Mouse (Mus musculus) left cerebral cortex, postnatal 14 days (tissue): ENCODE measurements at regions not wholly inside any gene's neighbourhood (a gene's known extent, or its start where the extent isn't known, plus 50 kb on each side); places are given as distances from the start of the nearest gene placed in this dataset.

Experiments used
- DNase-seq, 2 experiments: peaks; one replicate each; pipeline ENCODE4 v3.0.0; 2021 to 2022; ENCODE audit warnings: low spot score in 2 of 2, mixed read lengths in 1 of 2
- intact Hi-C: fragments of 180-260 bp; cut with DNase I; formaldehyde crosslinking; loops from one replicate; pipeline ENCODE4 v1.15.1; 2025

DNA sequence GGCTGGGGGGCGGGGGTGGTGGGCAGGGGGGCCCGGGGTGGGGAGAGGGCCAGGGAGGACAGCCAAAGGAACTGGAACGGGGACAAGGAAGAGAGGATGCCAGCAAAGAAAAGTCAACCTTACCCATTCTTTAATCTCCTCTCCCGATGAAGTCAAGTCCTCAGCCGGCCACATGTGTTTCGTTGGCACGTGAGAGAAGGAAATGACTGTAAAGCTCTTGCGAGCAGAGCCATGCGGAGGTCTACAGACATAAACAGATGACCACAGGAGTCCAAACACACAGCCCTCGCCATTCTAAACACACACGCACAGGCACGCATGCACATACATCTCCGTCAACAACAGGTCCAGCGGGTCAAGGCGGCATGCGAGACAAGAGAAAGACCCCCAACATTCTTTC, 68.5 kb upstream of the Tbx3 start:
- intact Hi-C loops, result no loop called here
- no peak for DNase-seq

DNA sequence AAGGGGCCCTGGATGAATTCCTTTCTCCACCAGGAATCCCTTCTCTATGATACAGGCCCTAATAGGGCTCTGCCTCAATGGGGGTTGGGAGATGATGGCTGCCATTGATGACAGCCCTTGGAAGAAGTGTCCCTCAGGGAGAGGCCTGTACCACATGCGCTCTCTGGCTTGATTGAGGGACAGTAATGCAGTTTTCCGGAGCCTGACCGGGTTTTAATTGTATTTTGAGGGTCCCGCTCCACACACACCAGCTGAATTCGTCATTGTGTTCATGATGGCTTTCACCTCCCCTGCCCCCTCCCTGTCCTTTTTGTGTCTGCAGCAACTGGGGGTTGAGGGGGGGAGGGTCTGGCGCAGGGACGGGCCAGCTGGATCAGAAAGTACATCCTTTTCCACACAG, 65.0 kb upstream of the Tbx3 start:
- DNase-seq, result no peak
- intact Hi-C loops, result no loop called here

- intact Hi-C loops, result no loop called here
- DNase-seq, result no peak
These were observed 57.1 kb upstream of the Tbx3 start for GRCm38 (mm10) chr5:119613413-119613812.

GRCm38 (mm10) chr5:119613981-119614770, 56.3 kb upstream of the Tbx3 start:
- intact Hi-C loops, result no loop called here
- no peak for DNase-seq

- intact Hi-C loops, result no loop called here
These were observed 54.8 kb upstream of the Tbx3 start for GRCm38 (mm10) chr5:119615681-119616080.

GRCm38 (mm10) chr5:119617856-119618255, 52.6 kb upstream of the Tbx3 start:
- DNase-seq, result no peak
- intact Hi-C loops, result no loop called here

More at GRCm38 (mm10) chr5:119615681-119616080, 54.8 kb upstream of the Tbx3 start:
- no peak for DNase-seq

DNA sequence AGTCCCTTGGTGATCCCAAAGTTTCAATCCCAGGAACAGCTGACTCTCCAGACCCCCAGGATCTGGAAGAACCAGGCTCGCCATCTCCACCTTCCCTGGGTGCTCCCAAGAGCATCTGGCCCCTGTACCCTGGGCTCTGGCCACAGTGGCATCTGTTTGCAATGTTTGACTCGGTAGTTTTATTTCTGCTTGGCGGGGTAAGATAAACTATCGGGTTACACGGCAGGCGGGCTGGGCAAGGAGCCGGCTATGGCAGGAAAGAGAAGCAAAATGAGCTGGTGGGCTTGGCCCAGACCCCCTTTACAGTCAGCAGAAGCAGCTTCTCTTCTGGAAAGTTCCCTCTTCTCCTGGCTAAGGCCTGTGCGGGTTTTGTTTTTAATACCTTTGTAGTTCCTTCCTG, 50.6 kb upstream of the Tbx3 start:
- no peak for DNase-seq

More for the DNA sequence above, 50.6 kb upstream of the Tbx3 start:
- intact Hi-C loops, result no loop called here
